In genomic region chr11:103675556-103675955, GRCm38 (mm10) we compare ENCODE assay signal across 9 mouse cellular contexts. TPM values are rescaled to one million over a fixed set of nuclear protein-coding genes. Genes with fewer than 3 reads are reported as not detected.
A peak's percentile ranks its signal among the peaks of the same experiment; 100 is the strongest.
DNase-seq lines count a peak whose midpoint lies in the region; ATAC-seq lines count a peak whose summit lies in the region.
"Had no signal": no experiment of that assay in that cellular context is flagged by ENCODE, and none has a peak within 500 bp of the region (broad histone marks: within the 10 kb centered on the region; RNA-seq: fewer than 3 reads in every experiment).

No protein-coding gene starts in this region.

- no peak overlapping the region for H3K27ac ChIP-seq in intestine, embryonic 14.5 days (ENCODE audit: low read depth)
- H3K27ac ChIP-seq in intestine, embryonic 15.5 days = no peak overlapping the region
- no peak overlapping the region for H3K27ac ChIP-seq in hindbrain, embryonic 12.5 days
- H3K27ac ChIP-seq in midbrain, embryonic 15.5 days = no peak overlapping the region
- H3K27ac ChIP-seq: neural tube, embryonic 13.5 days had no signal

- no peak overlapping the region for H3K4me3 ChIP-seq in intestine, embryonic 14.5 days (ENCODE audit: low read depth, low read length)
- no peak overlapping the region for H3K4me3 ChIP-seq in intestine, embryonic 15.5 days (replicated peaks)
- H3K4me3 ChIP-seq in hindbrain, embryonic 12.5 days = no peak overlapping the region
- H3K4me3 ChIP-seq in midbrain, embryonic 15.5 days = no peak overlapping the region
- H3K4me3 ChIP-seq: neural tube, embryonic 13.5 days had no signal

- H3K4me1 ChIP-seq in intestine, embryonic 14.5 days (replicated peaks; ENCODE audit: control insufficient read depth, insufficient read depth, low read length) = no peaks in the 10 kb centered on the region
- no peaks in the 10 kb centered on the region for H3K4me1 ChIP-seq in intestine, embryonic 15.5 days (replicated peaks)
- H3K4me1 ChIP-seq in hindbrain, embryonic 12.5 days = no peaks in the 10 kb centered on the region
- no peaks in the 10 kb centered on the region for H3K4me1 ChIP-seq in midbrain, embryonic 15.5 days
- H3K4me1 ChIP-seq: neural tube, embryonic 13.5 days had no signal

- WGBS in intestine, embryonic 14.5 days = 38% methylated on average over 3 of the region's 3 CpGs
- WGBS in intestine, embryonic 15.5 days = 34% methylated on average over 3 of the region's 3 CpGs
- 48% methylated on average over 3 of the region's 3 CpGs for WGBS in hindbrain, embryonic 12.5 days
- WGBS in midbrain, embryonic 15.5 days = 38% methylated on average over 3 of the region's 3 CpGs

- no peak for ATAC-seq in intestine, embryonic 14.5 days (replicated peaks; ENCODE audit: low FRiP score, low TSS enrichment, low read depth)
- ATAC-seq in intestine, embryonic 15.5 days = no peak
- peak; percentile 29; the same call in 1 of the 2 replicates for ATAC-seq in hindbrain, embryonic 12.5 days (ENCODE audit: low FRiP score)
- peak; percentile 67; the same call in 1 of the 2 replicates for ATAC-seq in midbrain, embryonic 15.5 days (replicated peaks)

- H3K27me3 ChIP-seq in intestine, embryonic 14.5 days (replicated peaks; ENCODE audit: control insufficient read depth, insufficient read depth, low read length) = no peaks in the 10 kb centered on the region
- no peaks in the 10 kb centered on the region for H3K27me3 ChIP-seq in intestine, embryonic 15.5 days (replicated peaks)
- H3K27me3 ChIP-seq in hindbrain, embryonic 12.5 days = no peaks in the 10 kb centered on the region
- H3K27me3 ChIP-seq in midbrain, embryonic 15.5 days (replicated peaks) = no peaks in the 10 kb centered on the region
- H3K27me3 ChIP-seq: neural tube, embryonic 13.5 days had no signal

- no peak overlapping the region for H3K9ac ChIP-seq in intestine, embryonic 14.5 days (ENCODE audit: low read length)
- no peak overlapping the region for H3K9ac ChIP-seq in intestine, embryonic 15.5 days
- no peak overlapping the region for H3K9ac ChIP-seq in hindbrain, embryonic 12.5 days
- no peak overlapping the region for H3K9ac ChIP-seq in midbrain, embryonic 15.5 days
- H3K9ac ChIP-seq: neural tube, embryonic 13.5 days had no signal

- H3K9me3 ChIP-seq in intestine, embryonic 14.5 days (ENCODE audit: control insufficient read depth, low read length) = no peaks in the 10 kb centered on the region
- H3K9me3 ChIP-seq in intestine, embryonic 15.5 days = no peaks in the 10 kb centered on the region
- no peaks in the 10 kb centered on the region for H3K9me3 ChIP-seq in hindbrain, embryonic 12.5 days (replicated peaks)
- H3K9me3 ChIP-seq in midbrain, embryonic 15.5 days = no peaks in the 10 kb centered on the region
- H3K9me3 ChIP-seq: neural tube, embryonic 13.5 days had no signal

- peaks cover 35% of the 10 kb centered on the region for H3K36me3 ChIP-seq in intestine, embryonic 14.5 days (ENCODE audit: control insufficient read depth, insufficient read depth, low read length)
- peaks cover 22% of the 10 kb centered on the region; the same call in 1 of the 2 replicates for H3K36me3 ChIP-seq in intestine, embryonic 15.5 days
- peaks cover 49% of the 10 kb centered on the region for H3K36me3 ChIP-seq in hindbrain, embryonic 12.5 days
- H3K36me3 ChIP-seq in midbrain, embryonic 15.5 days (replicated peaks) = peaks cover 23% of the 10 kb centered on the region

- no peak overlapping the region for H3K4me2 ChIP-seq in intestine, embryonic 14.5 days (ENCODE audit: low read length)
- no peak overlapping the region for H3K4me2 ChIP-seq in intestine, embryonic 15.5 days (replicated peaks)
- no peak overlapping the region for H3K4me2 ChIP-seq in hindbrain, embryonic 12.5 days (replicated peaks)
- H3K4me2 ChIP-seq in midbrain, embryonic 15.5 days = no peak overlapping the region
- H3K4me2 ChIP-seq: neural tube, embryonic 13.5 days had no signal

- peak; percentile 78 for DNase-seq in intestine, embryonic 14.5 days (ENCODE audit: low spot score)
- peak; percentile 86 for DNase-seq in ZHBTc4 (ENCODE audit: low read depth, low spot score)
- DNase-seq in embryo, embryonic 10 days (ENCODE audit: low spot score) = peak; percentile 85
- peak; percentile 82 to 83 for DNase-seq in left cerebral cortex, adult 18-20 months (ENCODE audit: low spot score in 2 of 2)
- DNase-seq in telencephalon, adult 2 months (ENCODE audit: low read depth, low spot score) = peak; percentile 71

RNA-seq across cellular contexts. Expression of gene Gosr2, which starts 22.1 kb away (rescaled TPM):
- polyA plus RNA-seq in intestine, embryonic 14.5 days (2014; fragmentation: Nextera tagmentation; extraction: Ambion mirVana) = 62.8 and 69.3 TPM in 2 replicates
- 65.3 and 70.7 TPM in 2 replicates for polyA plus RNA-seq in intestine, embryonic 15.5 days (2015; fragmentation: Nextera tagmentation; extraction: Ambion mirVana)
- polyA plus RNA-seq in hindbrain, embryonic 12.5 days (2016; fragmentation: Nextera tagmentation; extraction: Ambion mirVana) = 97.2 and 98.7 TPM in 2 replicates
- total RNA-seq in left cerebral cortex, adult 18-20 months (2021) = 10 to 100 TPM; 70.3 to 80.4 TPM
- polyA plus RNA-seq in midbrain, embryonic 15.5 days (2015; fragmentation: Nextera tagmentation; extraction: Ambion mirVana) = 90.3 and 92.5 TPM in 2 replicates

RNA-seq across cellular contexts. Expression of gene Rprml, which starts 26.2 kb away (rescaled TPM):
- not detected in 2 replicates for polyA plus RNA-seq in intestine, embryonic 14.5 days (2014; fragmentation: Nextera tagmentation; extraction: Ambion mirVana)
- polyA plus RNA-seq in intestine, embryonic 15.5 days (2015; fragmentation: Nextera tagmentation; extraction: Ambion mirVana) = 0.44 and 0.52 TPM in 2 replicates
- polyA plus RNA-seq in hindbrain, embryonic 12.5 days (2016; fragmentation: Nextera tagmentation; extraction: Ambion mirVana) = not detected in 2 replicates
- total RNA-seq in left cerebral cortex, adult 18-20 months (2021) = 10 to 100 TPM; 84.7 to 92.0 TPM
- polyA plus RNA-seq in midbrain, embryonic 15.5 days (2015; fragmentation: Nextera tagmentation; extraction: Ambion mirVana) = 1.1 TPM in 2 replicates
- polyA plus RNA-seq: neural tube, embryonic 13.5 days had no signal

RNA-seq across cellular contexts. Expression of gene Lyzl6, which starts 36.9 kb away (rescaled TPM):
- not detected in 2 replicates for polyA plus RNA-seq in intestine, embryonic 14.5 days (2014; fragmentation: Nextera tagmentation; extraction: Ambion mirVana)
- not detected in 2 replicates for polyA plus RNA-seq in intestine, embryonic 15.5 days (2015; fragmentation: Nextera tagmentation; extraction: Ambion mirVana)
- not detected in 2 replicates for polyA plus RNA-seq in hindbrain, embryonic 12.5 days (2016; fragmentation: Nextera tagmentation; extraction: Ambion mirVana)
- total RNA-seq in left cerebral cortex, adult 18-20 months (2021) = not detected
- not detected in 2 replicates for polyA plus RNA-seq in midbrain, embryonic 15.5 days (2015; fragmentation: Nextera tagmentation; extraction: Ambion mirVana)
- polyA plus RNA-seq: neural tube, embryonic 13.5 days had no signal

RNA-seq across cellular contexts. Expression of gene Gm884, which starts 54.6 kb away (rescaled TPM):
- not detected in 2 replicates for polyA plus RNA-seq in intestine, embryonic 14.5 days (2014; fragmentation: Nextera tagmentation; extraction: Ambion mirVana)
- polyA plus RNA-seq in intestine, embryonic 15.5 days (2015; fragmentation: Nextera tagmentation; extraction: Ambion mirVana) = not detected in 2 replicates
- not detected in 2 replicates for polyA plus RNA-seq in hindbrain, embryonic 12.5 days (2016; fragmentation: Nextera tagmentation; extraction: Ambion mirVana)
- under 1 TPM; 0.02 to 0.05 TPM for total RNA-seq in left cerebral cortex, adult 18-20 months (2021)
- polyA plus RNA-seq in midbrain, embryonic 15.5 days (2015; fragmentation: Nextera tagmentation; extraction: Ambion mirVana) = not detected in 2 replicates
- polyA plus RNA-seq: neural tube, embryonic 13.5 days had no signal

Comparison
In these comparisons a context has a peak if more than half of its experiments do, and no peak if none do; other contexts are left out.
1. ATAC-seq: peak in hindbrain, embryonic 12.5 days (single experiment) and midbrain, embryonic 15.5 days (single experiment); none in intestine, embryonic 14.5 days (single experiment) and intestine, embryonic 15.5 days (single experiment).
2. Peak in every context shown above with its lines, with median percentiles within 50 percentile points of each other: DNase-seq.